Mouse (Mus musculus) erythroblast, embryonic 14.5 days (primary cell): ENCODE data around the gene Trim46. TPM values are rescaled to one million over a fixed set of nuclear protein-coding genes. Genes with fewer than 3 reads are reported as not detected.

Source experiments
- H3K27me3 ChIP-seq: 2 replicates; pipeline ENCODE4 v1.6.1; 2012; ENCODE audit warnings: inconsistent platforms; ENCODE audit not compliant: control insufficient read depth
- H3K36me3 ChIP-seq: 2 replicates; pipeline ENCODE4 v1.6.1; 2012; ENCODE audit warnings: mild to moderate bottlenecking, inconsistent platforms; ENCODE audit not compliant: control insufficient read depth
- H3K4me1 ChIP-seq: 2 replicates; pipeline ENCODE4 v1.6.1; 2012; ENCODE audit warnings: inconsistent platforms; ENCODE audit not compliant: control insufficient read depth
- H3K4me3 ChIP-seq: replicated peaks from 2 replicates; pipeline ENCODE3; 2012; ENCODE audit warnings: moderate library complexity, mild to moderate bottlenecking, inconsistent platforms
- H3K9me3 ChIP-seq: 2 replicates; pipeline ENCODE4 v1.6.1; 2012; ENCODE audit warnings: low read length, inconsistent platforms, mixed read lengths; ENCODE audit not compliant: control insufficient read depth
- GATA1 ChIP-seq: IDR thresholded peaks from 2 replicates; pipeline ENCODE4 v1.6.1; 2012; ENCODE audit warnings: low read length, inconsistent platforms, mixed read lengths
- TAL1 ChIP-seq: IDR thresholded peaks from 3 replicates; pipeline ENCODE4 v1.6.1; 2012; ENCODE audit warnings: low read length, inconsistent platforms, mixed read lengths
- polyA plus RNA-seq: library from polyadenylated mRNA; stranded (reverse); fragments of >175 nt; gene quantifications from 2 replicates; pipeline ENCODE4 v1.2.3, GENCODE M21; 2012

Trim46 gene
- polyA plus RNA-seq, 1 experiment, result 0.02 TPM

DNA sequence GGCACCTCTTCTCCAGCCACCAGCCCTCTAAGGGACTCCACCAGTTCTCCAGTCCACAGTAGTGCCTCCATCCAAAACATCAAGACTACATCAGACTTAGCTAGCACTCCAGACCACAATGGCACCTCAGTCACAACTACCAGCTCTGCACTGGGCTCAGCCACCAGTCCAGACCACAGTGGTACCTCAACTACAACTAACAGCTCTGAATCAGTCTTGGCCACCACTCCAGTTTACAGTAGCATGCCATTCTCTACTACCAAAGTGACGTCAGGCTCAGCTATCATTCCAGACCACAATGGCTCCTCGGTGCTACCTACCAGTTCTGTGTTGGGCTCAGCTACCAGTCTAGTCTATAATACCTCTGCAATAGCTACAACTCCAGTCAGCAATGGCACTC, 15.5 kb downstream of the Trim46 start:
- no peak overlapping the region for H3K4me3 ChIP-seq
- H3K36me3 ChIP-seq, result no peaks in the 10 kb centered on the region
- H3K9me3 ChIP-seq, result no peaks in the 10 kb centered on the region; the same call in 1 of the 2 replicates
- peaks cover 66% of the 10 kb centered on the region for H3K27me3 ChIP-seq
- H3K4me1 ChIP-seq, result peaks cover 19% of the 10 kb centered on the region
- TF ChIP-seq GATA1 (no peak), TAL1 (no peak)

DNA sequence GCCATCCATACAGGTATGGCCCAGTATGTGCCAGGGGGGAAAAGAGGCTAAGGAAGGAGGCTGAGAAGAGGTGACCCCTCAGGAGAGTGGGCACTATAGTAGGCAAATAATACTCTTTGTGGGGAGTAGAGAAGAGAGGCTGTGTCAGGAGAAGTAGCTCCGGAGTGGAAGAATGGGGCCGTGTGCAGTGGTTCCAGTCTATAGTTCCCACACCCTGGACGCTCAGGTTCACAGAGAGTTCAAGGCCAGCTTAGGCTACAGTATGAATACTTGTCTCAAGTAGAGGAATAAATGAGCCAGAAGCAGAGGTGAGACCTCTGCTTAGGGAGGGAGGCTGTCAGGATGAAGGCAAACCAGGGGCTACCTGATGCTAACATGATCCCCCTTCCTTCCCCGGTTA, 16.8 kb downstream of the Trim46 start:
- TF ChIP-seq TAL1 (no peak), GATA1 (no peak)
- no peaks in the 10 kb centered on the region for H3K36me3 ChIP-seq
- no peaks in the 10 kb centered on the region; the same call in 1 of the 2 replicates for H3K9me3 ChIP-seq
- H3K4me1 ChIP-seq, result peaks cover 19% of the 10 kb centered on the region
- H3K27me3 ChIP-seq, result peaks cover 76% of the 10 kb centered on the region
- no peak overlapping the region for H3K4me3 ChIP-seq

DNA sequence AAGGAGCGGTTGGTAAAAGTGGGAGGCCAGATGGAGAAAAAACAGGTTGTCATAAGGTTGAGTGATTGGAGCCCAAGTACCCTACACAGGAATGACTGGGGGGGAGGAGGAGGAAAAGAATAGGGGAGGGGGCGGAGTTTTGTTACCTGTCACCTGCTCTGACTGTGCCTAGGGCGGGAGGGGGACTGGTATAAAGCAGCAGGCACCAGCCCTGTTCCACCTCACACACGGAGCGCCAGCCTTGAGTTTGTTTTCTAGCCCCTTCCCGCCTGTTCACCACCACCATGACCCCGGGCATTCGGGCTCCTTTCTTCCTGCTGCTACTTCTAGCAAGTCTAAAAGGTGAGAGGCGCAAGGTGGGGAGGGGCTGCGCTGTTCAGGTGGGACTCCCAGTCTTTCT, 17.3 kb downstream of the Trim46 start, which contains the start of gene Muc1:
TSS of gene Muc1 (plus strand) at position 222 of the 400 bp plus-strand sequence.
- H3K27me3 ChIP-seq, result peaks cover 80% of the 10 kb centered on the region
- peaks cover 19% of the 10 kb centered on the region for H3K4me1 ChIP-seq
- H3K9me3 ChIP-seq, result no peaks in the 10 kb centered on the region; the same call in 1 of the 2 replicates
- H3K36me3 ChIP-seq, result no peaks in the 10 kb centered on the region
- no peak for TF ChIP-seq GATA1
- TF ChIP-seq TAL1, result no peak
- H3K4me3 ChIP-seq, result peak within 1 kb of the TSS; percentile 58

DNA sequence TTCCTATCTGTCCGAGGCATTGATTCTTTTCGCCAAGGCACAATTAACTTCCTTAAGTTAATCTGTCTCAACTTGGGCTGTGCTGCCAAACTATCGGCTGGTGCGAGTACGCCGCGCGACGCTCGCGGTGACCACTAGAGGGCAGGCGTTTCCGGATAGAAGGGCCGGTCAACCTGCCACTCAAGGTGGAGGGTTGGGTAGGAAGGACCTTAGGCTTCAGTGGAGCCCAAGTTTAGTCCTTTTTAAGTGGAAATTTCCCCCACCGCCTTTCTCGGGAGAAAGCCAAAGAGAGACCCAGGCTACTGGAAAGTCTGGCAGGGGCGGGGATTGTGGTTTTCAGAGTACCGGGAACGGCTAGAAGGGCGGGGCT, 17.9 kb downstream of the Trim46 start:
- no peak for TF ChIP-seq TAL1
- no peak for TF ChIP-seq GATA1
- Histone ChIP-seq H3K9me3 (no peaks in the 10 kb centered on the region; the same call in 1 of the 2 replicates), H3K36me3 (no peaks in the 10 kb centered on the region), H3K27me3 (peaks cover 84% of the 10 kb centered on the region), H3K4me3 (peak overlapping the region; percentile 58), H3K4me1 (peaks cover 18% of the 10 kb centered on the region)

DNA sequence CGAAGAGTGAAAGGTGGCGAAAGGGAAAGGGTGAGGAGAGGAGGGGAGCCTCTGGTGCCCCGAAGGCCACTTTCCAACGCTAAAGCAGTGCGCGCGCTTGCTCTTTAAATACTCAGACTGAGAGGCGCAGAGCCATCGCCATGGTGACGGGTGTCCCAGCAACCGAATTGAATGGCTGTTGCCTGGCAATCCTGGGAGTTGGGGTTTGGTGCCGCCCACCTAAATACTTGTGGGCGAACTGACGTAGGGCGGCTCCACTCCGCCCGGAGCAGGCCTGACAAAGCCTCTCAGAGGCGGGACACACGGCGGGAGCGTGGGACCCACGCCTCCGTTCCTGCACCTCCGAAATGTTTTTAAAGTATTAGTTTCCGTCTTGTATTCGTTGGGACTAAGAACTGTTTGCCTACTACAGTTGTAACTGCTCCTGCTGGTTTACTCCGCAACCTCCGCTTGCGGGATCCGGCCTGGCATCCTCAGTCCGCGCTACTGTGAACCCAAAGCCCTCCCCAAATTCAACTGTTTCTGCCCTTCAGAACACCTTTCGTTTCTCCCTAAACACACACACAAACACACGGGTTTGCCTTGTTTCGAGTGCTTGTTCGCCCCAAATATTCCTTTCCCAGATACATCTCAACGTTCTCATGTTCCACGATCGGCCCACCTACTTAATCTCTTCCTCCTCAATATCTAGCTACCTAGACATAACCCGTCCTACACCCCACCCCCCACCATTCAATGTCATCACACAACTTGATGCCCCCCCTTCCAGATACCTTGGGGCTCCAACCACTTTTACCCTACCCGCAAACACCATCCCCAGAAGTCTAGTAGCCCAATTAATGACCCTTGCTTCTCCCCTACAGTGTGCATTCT, 18.6 kb downstream of the Trim46 start:
- Histone ChIP-seq H3K9me3 (no peaks in the 10 kb centered on the region; the same call in 1 of the 2 replicates), H3K4me3 (peak overlapping the region; percentile 58), H3K27me3 (peaks cover 90% of the 10 kb centered on the region), H3K4me1 (peaks cover 18% of the 10 kb centered on the region), H3K36me3 (no peaks in the 10 kb centered on the region)
- TF ChIP-seq TAL1, result no peak
- TF ChIP-seq GATA1, result no peak

DNA sequence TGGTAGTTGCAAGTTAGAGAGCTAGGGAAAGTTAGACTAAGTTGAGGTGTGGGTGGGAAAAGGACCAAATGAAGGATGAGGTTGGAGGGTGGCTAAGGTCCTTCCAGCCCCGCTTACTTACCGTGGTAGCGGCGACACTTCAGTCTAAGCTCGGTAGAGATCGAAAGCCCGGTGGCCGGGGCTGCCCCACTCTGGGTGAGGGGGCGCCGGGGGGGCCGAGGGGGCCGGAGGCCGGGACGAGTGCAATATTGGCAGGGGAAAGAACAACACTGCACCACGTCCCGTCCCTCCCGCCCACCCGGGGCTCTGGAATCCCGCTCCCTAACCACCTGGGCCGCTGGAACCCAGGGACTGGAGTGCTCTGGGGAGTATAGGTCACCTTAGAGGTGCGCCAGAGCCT, 19.2 kb downstream of the Trim46 start, which contains the start of gene Mtx1:
TSS of gene Mtx1 (minus strand) at position 189 of the 400 bp plus-strand sequence.
- peaks cover 18% of the 10 kb centered on the region for H3K4me1 ChIP-seq
- peaks cover 88% of the 10 kb centered on the region for H3K27me3 ChIP-seq
- TF ChIP-seq TAL1, result no peak
- no peak for TF ChIP-seq GATA1
- H3K9me3 ChIP-seq, result no peaks in the 10 kb centered on the region; the same call in 1 of the 2 replicates
- H3K4me3 ChIP-seq, result peak within 1 kb of the TSS; percentile 58
- no peaks in the 10 kb centered on the region for H3K36me3 ChIP-seq

DNA sequence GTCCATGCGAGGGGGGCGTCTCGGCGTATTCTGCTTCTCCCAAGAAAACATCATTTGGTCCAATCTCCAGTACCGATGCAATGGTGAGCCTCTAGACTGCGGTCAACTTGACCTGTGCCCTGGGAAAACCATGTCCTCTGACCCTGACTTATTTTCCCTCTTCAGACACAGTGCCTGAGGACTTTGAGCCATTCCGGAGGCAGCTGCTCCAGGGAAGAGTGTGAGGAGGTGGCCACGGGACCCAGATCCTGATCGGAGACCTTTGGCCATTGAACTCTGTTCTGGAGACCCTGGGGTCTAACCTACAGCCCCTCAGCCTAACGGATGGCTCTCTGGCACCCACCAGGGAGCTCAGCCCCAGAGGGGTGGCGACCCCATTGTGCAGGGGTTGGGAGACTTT, 19.7 kb downstream of the Trim46 start:
- peaks cover 82% of the 10 kb centered on the region for H3K27me3 ChIP-seq
- no peaks in the 10 kb centered on the region; the same call in 1 of the 2 replicates for H3K9me3 ChIP-seq
- TF ChIP-seq GATA1 (no peak), TAL1 (no peak)
- H3K36me3 ChIP-seq, result no peaks in the 10 kb centered on the region
- H3K4me3 ChIP-seq, result no peak overlapping the region
- H3K4me1 ChIP-seq, result peaks cover 18% of the 10 kb centered on the region

DNA sequence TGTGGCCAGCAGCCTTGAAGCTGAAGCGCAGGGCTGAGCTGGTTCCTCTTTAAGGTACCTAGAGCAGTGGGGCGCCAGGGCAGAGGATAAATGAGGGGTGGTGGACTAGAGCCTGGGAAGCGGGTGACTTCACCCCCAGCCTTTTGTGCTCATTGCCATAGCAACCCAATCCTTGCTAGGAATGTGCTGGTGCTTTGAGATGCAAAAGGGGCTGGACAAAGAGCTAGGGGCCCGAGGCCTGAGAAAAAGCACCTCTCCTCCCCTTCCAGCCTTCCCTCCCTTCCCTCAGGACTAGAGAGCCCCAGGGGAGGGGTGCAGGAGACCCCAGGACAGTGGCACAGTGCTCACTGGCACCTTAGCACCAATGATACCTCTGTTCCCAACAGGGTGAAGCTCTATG, 20.2 kb downstream of the Trim46 start:
- Histone ChIP-seq H3K4me1 (peaks cover 18% of the 10 kb centered on the region), H3K9me3 (no peaks in the 10 kb centered on the region; the same call in 1 of the 2 replicates), H3K36me3 (no peaks in the 10 kb centered on the region), H3K27me3 (peaks cover 78% of the 10 kb centered on the region), H3K4me3 (no peak overlapping the region)
- no peak for TF ChIP-seq TAL1
- TF ChIP-seq GATA1, result no peak

DNA sequence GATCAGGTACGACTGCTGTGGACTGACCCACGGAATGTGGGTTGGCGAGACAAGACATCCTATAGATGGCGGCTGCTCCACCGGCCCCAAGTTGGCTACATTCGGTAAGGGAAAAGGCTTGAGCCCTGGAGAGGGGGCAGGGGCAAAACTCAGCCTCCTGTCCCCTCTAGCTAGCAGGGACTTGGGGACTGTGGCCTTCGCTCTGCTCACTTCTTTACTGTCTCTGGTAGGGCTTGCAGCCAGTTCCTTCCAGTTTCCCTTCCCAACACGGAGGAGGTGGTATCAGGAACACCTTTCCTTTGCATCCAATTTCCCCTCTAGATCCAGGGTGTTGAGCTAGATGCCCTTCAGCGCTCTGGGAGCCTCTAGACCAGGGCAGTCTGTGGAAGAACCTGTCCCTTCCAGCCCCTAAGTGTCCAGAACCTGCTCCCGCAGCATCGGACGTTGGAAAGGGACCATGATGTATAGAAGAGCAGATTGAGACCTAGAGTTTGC, 20.7 kb downstream of the Trim46 start:
- Histone ChIP-seq H3K36me3 (no peaks in the 10 kb centered on the region), H3K4me3 (no peak overlapping the region), H3K27me3 (peaks cover 72% of the 10 kb centered on the region), H3K4me1 (peaks cover 18% of the 10 kb centered on the region), H3K9me3 (no peaks in the 10 kb centered on the region; the same call in 1 of the 2 replicates)
- TF ChIP-seq TAL1, result no peak
- TF ChIP-seq GATA1, result no peak
